Mouse (Mus musculus) 3T3-L1 (cell line): ENCODE measurements around the gene Wdr62.
"Not testable (repeated sequence)": the region's sequence is repeated elsewhere in the genome, so short reads cannot be mapped to it uniquely, and the experiment has no call there.

Experiments
- DNase-seq: peaks from one replicate; pipeline ENCODE4 v3.0.0-alpha.2; 2015; ENCODE audit warnings: low read depth, low spot score

The Wdr62 gene

GRCm38 (mm10) chr7:30265531-30265930 is 14.7 kb downstream of the Wdr62 start:
- no peak for DNase-seq

- DNase-seq = no peak
These were observed 15.2 kb downstream of the Wdr62 start for GRCm38 (mm10) chr7:30265041-30265440.

- no peak for DNase-seq
These were observed 28.0 kb downstream of the Wdr62 start for GRCm38 (mm10) chr7:30251956-30252954.

GRCm38 (mm10) chr7:30237374-30237773 is 42.8 kb downstream of the Wdr62 start:
- DNase-seq = not testable (repeated sequence)

GRCm38 (mm10) chr7:30235625-30236024 is 44.6 kb downstream of the Wdr62 start, which contains the start of gene Ovol3:
Gene Ovol3 (minus strand): TSS chr7:30235725.
- no peak for DNase-seq

- no peak for DNase-seq
These were observed 45.1 kb downstream of the Wdr62 start for GRCm38 (mm10) chr7:30235091-30235490.

GRCm38 (mm10) chr7:30234276-30234858 is 45.9 kb downstream of the Wdr62 start:
- DNase-seq = no peak

GRCm38 (mm10) chr7:30233387-30233786 is 46.8 kb downstream of the Wdr62 start:
- no peak for DNase-seq

- DNase-seq = peak; percentile 67
These were observed 47.5 kb downstream of the Wdr62 start for GRCm38 (mm10) chr7:30232631-30233148.

- peak; percentile 98 for DNase-seq
These were observed 48.4 kb downstream of the Wdr62 start, which contains the start of the genes Polr2i and Tbcb for GRCm38 (mm10) chr7:30231669-30232454. Gene Polr2i (plus strand): TSS chr7:30231948. Gene Tbcb (minus strand): TSS chr7:30232272.

- no peak for DNase-seq
These were observed 48.9 kb downstream of the Wdr62 start for GRCm38 (mm10) chr7:30231328-30231668.

- no peak for DNase-seq
These were observed 56.0 kb downstream of the Wdr62 start for GRCm38 (mm10) chr7:30224206-30224605.

GRCm38 (mm10) chr7:30222205-30222604 is 58.0 kb downstream of the Wdr62 start:
- DNase-seq = no peak

- DNase-seq = no peak
These were observed 58.8 kb downstream of the Wdr62 start for GRCm38 (mm10) chr7:30221433-30221832.

- no peak for DNase-seq
These were observed 60.2 kb downstream of the Wdr62 start for GRCm38 (mm10) chr7:30220008-30220356.

- DNase-seq = no peak
These were observed 60.8 kb downstream of the Wdr62 start for GRCm38 (mm10) chr7:30219293-30220007.

GRCm38 (mm10) chr7:30217277-30217676 is 62.9 kb downstream of the Wdr62 start:
- no peak for DNase-seq

GRCm38 (mm10) chr7:30216723-30217151 is 63.5 kb downstream of the Wdr62 start:
- peak; percentile 84 for DNase-seq

GRCm38 (mm10) chr7:30215875-30216274 is 64.3 kb downstream of the Wdr62 start:
- no peak for DNase-seq

- no peak for DNase-seq
These were observed 66.3 kb downstream of the Wdr62 start for GRCm38 (mm10) chr7:30213881-30214280.

GRCm38 (mm10) chr7:30211025-30211424 is 69.2 kb downstream of the Wdr62 start:
- DNase-seq = no peak
